Mouse (Mus musculus) hindbrain, postnatal 0 days (tissue): ENCODE results near the gene Scyl2. TPM values are rescaled to one million over a fixed set of nuclear protein-coding genes. Genes with fewer than 3 reads are reported as not detected.

Source experiments
- ATAC-seq: fragments of 200-750 bp; cut with Nextera tagmentation; 2 replicates; pipeline ENCODE4 v1.8.0; 2017; ENCODE audit warnings: mild to moderate bottlenecking, moderate TSS enrichment, moderate library complexity
- DNase-seq: peaks from one replicate; pipeline ENCODE4 v3.0.0-alpha.2; 2015; ENCODE audit warnings: low spot score
- H3K27ac ChIP-seq: fragments of 300-500 bp; sonication (generic); 2 replicates; pipeline ENCODE4 v1.5.1; 2014; ENCODE audit warnings: mild to moderate bottlenecking
- H3K27me3 ChIP-seq: fragments of 300-500 bp; sonication (generic); 2 replicates; pipeline ENCODE4 v1.6.1; 2014; ENCODE audit warnings: low read length, mixed read lengths; ENCODE audit not compliant: insufficient read depth
- H3K36me3 ChIP-seq: fragments of 300-500 bp; sonication (generic); 2 replicates; pipeline ENCODE4 v1.6.1; 2014; ENCODE audit warnings: low read length, mixed read lengths; ENCODE audit not compliant: insufficient read depth
- H3K4me1 ChIP-seq: fragments of 300-500 bp; sonication (generic); 2 replicates; pipeline ENCODE4 v1.6.1; 2014; ENCODE audit warnings: antibody characterized with exemption, low read length, mixed read lengths; ENCODE audit not compliant: insufficient read depth
- H3K4me2 ChIP-seq: fragments of 300-500 bp; sonication (generic); 2 replicates; pipeline ENCODE4 v1.6.1; 2014; ENCODE audit warnings: low read depth, mild to moderate bottlenecking, low read length, moderate library complexity, mixed read lengths
- H3K4me3 ChIP-seq: fragments of 300-500 bp; sonication (generic); 2 replicates; pipeline ENCODE4 v1.5.1; 2014; ENCODE audit warnings: low read length
- H3K9ac ChIP-seq: fragments of 300-500 bp; sonication (generic); replicated peaks from 2 replicates; pipeline ENCODE4 v1.6.1; 2014; ENCODE audit warnings: mild to moderate bottlenecking, low read length, moderate library complexity, mixed read lengths
- H3K9me3 ChIP-seq: fragments of 300-500 bp; sonication (generic); 2 replicates; pipeline ENCODE4 v1.6.1; 2016; ENCODE audit warnings: low read length, mixed read lengths
- CTCF ChIP-seq: IDR thresholded peaks from 2 replicates; pipeline ENCODE4 v1.5.1; 2016; ENCODE audit warnings: antibody characterized with exemption, control low read depth, low read depth
- WGBS: fragments of 180-500 bp; shearing (Covaris S2); extraction: QIAGEN DNeasy Blood & Tissue Kit; methylation state at CpG from one replicate; pipeline ENCODE4 v1.1.7; 2014; 5-methylcytosine and 5-hydroxymethylcytosine counted together
- polyA plus RNA-seq: library from polyadenylated mRNA; unstranded; fragments of >200 nt; fragmentation: Nextera tagmentation; extraction: Ambion mirVana; gene quantifications from 2 replicates; pipeline ENCODE4 v1.2.1, GENCODE M21; 2015
- total RNA-seq: library from RNA; depleted of rRNA; stranded (reverse); fragments of >200 nt; gene quantifications from 2 replicates; pipeline ENCODE4 v1.2.3, GENCODE M21; 2014; rRNA removed

The Scyl2 gene
- total and polyA plus RNA-seq, 2 experiments from 2014 or later: 6.9 to 31.2 TPM

DNA sequence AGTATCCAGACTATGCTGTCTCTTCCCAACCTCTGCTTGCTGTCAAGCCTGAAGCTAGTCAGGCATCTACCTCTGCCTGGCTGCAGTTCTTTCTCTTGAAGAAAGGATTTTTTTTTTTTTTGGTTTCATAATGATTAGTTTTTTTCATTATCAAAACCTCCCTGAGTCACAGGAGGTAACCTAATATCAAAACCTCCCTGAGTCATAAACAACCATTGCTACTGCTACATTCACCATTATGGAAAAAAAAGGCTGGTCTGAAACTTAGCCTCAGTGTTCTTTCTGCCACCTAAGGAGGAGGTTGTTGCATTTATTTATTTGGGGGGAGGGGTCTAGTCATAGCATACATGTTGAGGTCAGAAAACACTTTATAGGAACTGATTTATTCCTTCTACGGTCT is 96.2 kb downstream of the Scyl2 start:
- no peaks in the 10 kb centered on the region for H3K36me3 ChIP-seq
- H3K4me2 ChIP-seq: no peak overlapping the region
- 95% methylated on average over 1 of the region's 1 CpGs for WGBS
- no peaks in the 10 kb centered on the region for H3K27me3 ChIP-seq
- no peak for ATAC-seq
- no peaks in the 10 kb centered on the region for H3K9me3 ChIP-seq
- DNase-seq: no peak
- no peak overlapping the region for H3K4me3 ChIP-seq
- no peak overlapping the region for H3K27ac ChIP-seq
- H3K9ac ChIP-seq: no peak overlapping the region
- H3K4me1 ChIP-seq: no peaks in the 10 kb centered on the region; the same call in 1 of the 2 replicates
- TF ChIP-seq CTCF: no peak

Other genes with a start within 250 kb of the Scyl2 start
- 11.7 and 17.8 TPM in 2 replicates for gene Gas2l3, start 242.3 kb downstream of the Scyl2 start, total RNA-seq
- 5.5 and 6.6 TPM in 2 replicates for gene Gas2l3, start 242.3 kb downstream of the Scyl2 start, polyA plus RNA-seq
- gene Nr1h4, start 152.7 kb downstream of the Scyl2 start, total RNA-seq: not detected in 2 replicates
- gene Nr1h4, start 152.7 kb downstream of the Scyl2 start, polyA plus RNA-seq: 0.08 and 0.09 TPM in 2 replicates
- gene Slc17a8, start 65.0 kb downstream of the Scyl2 start, total RNA-seq: 4.2 and 7.0 TPM in 2 replicates
- gene Slc17a8, start 65.0 kb downstream of the Scyl2 start, polyA plus RNA-seq: 3.3 and 3.9 TPM in 2 replicates
- gene Actr6, start 46.0 kb upstream of the Scyl2 start, total RNA-seq: 15.1 and 19.0 TPM in 2 replicates
- 53.6 and 61.1 TPM in 2 replicates for gene Actr6, start 46.0 kb upstream of the Scyl2 start, polyA plus RNA-seq
- 28.5 and 28.9 TPM in 2 replicates for gene Uhrf1bp1l, start 58.7 kb upstream of the Scyl2 start, total RNA-seq
- 32.3 TPM in 2 replicates for gene Uhrf1bp1l, start 58.7 kb upstream of the Scyl2 start, polyA plus RNA-seq
- 125 and 156 TPM in 2 replicates for gene Anks1b, start 187.2 kb upstream of the Scyl2 start, total RNA-seq
- gene Anks1b, start 187.2 kb upstream of the Scyl2 start, polyA plus RNA-seq: 98.9 and 104 TPM in 2 replicates